Mouse (Mus musculus): Measurements from ENCODE around the gene Tctex1d4.

Tctex1d4 gene

GRCm38 (mm10) chr4:117139217-117139612, 12.6 kb downstream of the Tctex1d4 start:
- DNase-seq (ENCODE audit: low read depth): no peak

- no peak for DNase-seq (ENCODE audit: low read depth)
Measured at GRCm38 (mm10) chr4:117140613-117141012, 14.0 kb downstream of the Tctex1d4 start.

- no peak for DNase-seq (ENCODE audit: low read depth)
Measured at GRCm38 (mm10) chr4:117143023-117143422, 16.4 kb downstream of the Tctex1d4 start.

- no peak for DNase-seq (ENCODE audit: low read depth)
Measured at GRCm38 (mm10) chr4:117145248-117145647, 18.7 kb downstream of the Tctex1d4 start.

GRCm38 (mm10) chr4:117146176-117146575, 19.6 kb downstream of the Tctex1d4 start:
- peak; percentile 95 for DNase-seq (ENCODE audit: low read depth)

- no peak for DNase-seq (ENCODE audit: low read depth)
Measured at GRCm38 (mm10) chr4:117148047-117148713, 21.6 kb downstream of the Tctex1d4 start.

GRCm38 (mm10) chr4:117148815-117149214, 22.2 kb downstream of the Tctex1d4 start:
- no peak for DNase-seq (ENCODE audit: low read depth)

- DNase-seq (ENCODE audit: low read depth): no peak
Measured at GRCm38 (mm10) chr4:117149291-117150211, 23.0 kb downstream of the Tctex1d4 start.

GRCm38 (mm10) chr4:117150212-117150733, 23.7 kb downstream of the Tctex1d4 start:
- DNase-seq (ENCODE audit: low read depth): no peak

GRCm38 (mm10) chr4:117151416-117151815, 24.8 kb downstream of the Tctex1d4 start:
- DNase-seq (ENCODE audit: low read depth): no peak

- DNase-seq (ENCODE audit: low read depth): no peak
Measured at GRCm38 (mm10) chr4:117152714-117153113, 26.1 kb downstream of the Tctex1d4 start.

- no peak for DNase-seq (ENCODE audit: low read depth)
Measured at GRCm38 (mm10) chr4:117155020-117155791, 28.6 kb downstream of the Tctex1d4 start.

- DNase-seq (ENCODE audit: low read depth): peak; percentile 77
Measured at GRCm38 (mm10) chr4:117155792-117156355, 29.3 kb downstream of the Tctex1d4 start, which contains the start of gene Rps8. TSS of gene Rps8 (minus strand) at chr4:117156243.

GRCm38 (mm10) chr4:117156372-117156771, 29.8 kb downstream of the Tctex1d4 start:
- no peak for DNase-seq (ENCODE audit: low read depth)

- DNase-seq (ENCODE audit: low read depth): no peak
Measured at GRCm38 (mm10) chr4:117159666-117160065, 33.1 kb downstream of the Tctex1d4 start.

GRCm38 (mm10) chr4:117161183-117161582, 34.6 kb downstream of the Tctex1d4 start:
- no peak for DNase-seq (ENCODE audit: low read depth)

GRCm38 (mm10) chr4:117169936-117170335, 43.3 kb downstream of the Tctex1d4 start:
- no peak for DNase-seq (ENCODE audit: low read depth)
